Mouse (Mus musculus) kidney, adult 2 months (tissue): Measurements from ENCODE around the gene Gm10153.
"Not testable (repeated sequence)": the region's sequence is repeated elsewhere in the genome, so short reads cannot be mapped to it uniquely, and the experiment has no call there.

Experiments used
- CTCF ChIP-seq: fragments of 200-500 bp; conservative IDR thresholded peaks from 2 replicates; pipeline ENCODE4 v1.5.1; 2011; ENCODE audit warnings: low read depth, mild to moderate bottlenecking, control low read depth, low read length, moderate library complexity, mixed read lengths; ENCODE audit not compliant: insufficient read depth, insufficient read length
- POLR2A ChIP-seq: fragments of 200-500 bp; IDR thresholded peaks from one replicate; pipeline ENCODE4 v1.6.1; 2011; ENCODE audit warnings: low read depth, low read length, control low read depth

DNA sequence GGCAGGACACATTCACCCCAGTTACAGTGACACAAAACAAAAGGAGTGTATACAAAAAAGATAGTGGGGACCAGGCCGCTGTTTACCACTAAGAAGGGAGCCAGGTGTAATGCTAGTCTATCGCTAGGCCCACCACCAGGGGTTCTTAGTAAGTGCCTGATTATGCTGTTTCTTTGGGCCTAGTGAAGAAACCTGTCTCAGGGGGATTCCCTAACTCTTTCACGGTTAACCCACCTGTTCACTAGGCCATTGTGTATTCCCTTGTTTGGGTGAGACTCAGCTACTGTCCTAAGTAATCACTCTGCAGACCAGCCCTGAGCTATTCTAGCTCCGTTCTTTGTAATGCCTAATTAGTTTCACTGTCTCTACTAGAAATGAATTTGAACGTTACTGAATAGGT, 16.7 kb upstream of the Gm10153 start:
- not testable (repeated sequence) for TF ChIP-seq CTCF, POLR2A
